Mouse (Mus musculus) thymus, adult 2 months (tissue): ENCODE data around the gene Gm21954.

Experiments
- CTCF ChIP-seq: fragments of 200-500 bp; IDR thresholded peaks from 2 replicates; pipeline ENCODE4 v1.5.1; 2012; ENCODE audit warnings: mild to moderate bottlenecking, control low read depth, low read length, moderate library complexity, borderline replicate concordance; ENCODE audit not compliant: control insufficient read depth, poor library complexity, insufficient read depth; ENCODE audit errors: extremely low read depth
- POLR2A ChIP-seq: fragments of 200-500 bp; IDR thresholded peaks from 2 replicates; pipeline ENCODE4 v1.6.1; 2012; ENCODE audit warnings: mild to moderate bottlenecking, low read length, control low read depth, moderate library complexity; ENCODE audit not compliant: control insufficient read depth, poor library complexity, insufficient read depth; ENCODE audit errors: extremely low read depth

DNA sequence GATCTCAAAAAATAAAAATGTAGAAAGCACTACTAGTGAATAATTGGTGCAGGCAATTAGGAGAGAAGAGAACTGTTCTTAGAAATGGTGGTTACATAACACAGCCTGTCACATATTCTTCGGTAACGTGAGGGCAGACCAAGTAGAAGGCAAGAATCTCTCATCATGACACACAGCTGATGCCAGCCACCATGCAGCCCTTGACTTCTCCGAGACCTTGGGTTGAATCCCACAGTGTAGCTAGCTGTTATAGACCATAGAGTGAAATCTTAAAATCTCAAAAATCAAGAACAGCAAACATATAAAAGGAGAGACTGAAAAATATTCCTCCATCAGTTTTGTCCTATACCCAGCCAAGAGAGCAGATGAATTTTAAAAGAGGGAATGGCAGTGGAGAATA lies 40.8 kb downstream of the Gm21954 start:
- no peak for TF ChIP-seq CTCF
- no peak for TF ChIP-seq POLR2A
